Mouse (Mus musculus) liver, embryonic 14.5 days (tissue): ENCODE results near the gene Tpm1.

Source experiments
- CTCF ChIP-seq: IDR thresholded peaks from 2 replicates; pipeline ENCODE4 v1.5.1; 2016; ENCODE audit warnings: antibody characterized with exemption, low read depth, control low read depth
- EP300 ChIP-seq: IDR thresholded peaks from 2 replicates; pipeline ENCODE4 v1.6.1; 2016; ENCODE audit warnings: antibody characterized with exemption, low read depth

GRCm38 (mm10) chr9:67081688-67082087, 32.5 kb upstream of the Tpm1 start:
- no peak for TF ChIP-seq EP300
- TF ChIP-seq CTCF, result no peak
